Mouse (Mus musculus) ES-E14 (cell line): ENCODE data around the gene Nop2. TPM values are rescaled to one million over a fixed set of nuclear protein-coding genes. Genes with fewer than 3 reads are reported as not detected.

ENCODE experiments used
- DNase-seq: peaks from one replicate; pipeline ENCODE4 v3.0.0-alpha.2; 2013; ENCODE audit warnings: low read depth, low spot score
- H3K27ac ChIP-seq: 2 replicates; pipeline ENCODE4 v1.5.1; 2012; ENCODE audit warnings: low read depth, mild to moderate bottlenecking, low read length, moderate library complexity, mixed read lengths; ENCODE audit not compliant: poor library complexity, insufficient read depth, severe bottlenecking
- H3K36me3 ChIP-seq: 2 replicates; pipeline ENCODE4 v1.6.1; 2012; ENCODE audit warnings: mild to moderate bottlenecking, low read length, moderate library complexity, mixed read lengths; ENCODE audit not compliant: control insufficient read depth, poor library complexity, insufficient read depth, severe bottlenecking
- H3K4me1 ChIP-seq, 2 experiments: fragments of 150-350 bp in 1 of 2; sonication (generic) in 1 of 2; 2 replicates each; pipeline ENCODE4 v1.6.1; 2012; ENCODE audit warnings: low read length in 2 of 2, mild to moderate bottlenecking in 1 of 2, mixed read lengths in 1 of 2; ENCODE audit not compliant: control insufficient read depth in 2 of 2, insufficient read depth in 2 of 2, poor library complexity in 1 of 2
- H3K4me3 ChIP-seq, 2 experiments: fragments of 150-350 bp in 1 of 2; sonication (generic) in 1 of 2; 2 replicates each; pipeline ENCODE4 v1.5.1; 2012; ENCODE audit warnings: low read length in 2 of 2, low read depth in 1 of 2, mild to moderate bottlenecking in 1 of 2, mixed read lengths in 1 of 2; ENCODE audit not compliant: insufficient read depth in 1 of 2, poor library complexity in 1 of 2, severe bottlenecking in 1 of 2
- H3K9ac ChIP-seq: 2 replicates; pipeline ENCODE4 v1.6.1; 2012; ENCODE audit warnings: low read depth, mild to moderate bottlenecking, low read length, mixed read lengths; ENCODE audit not compliant: poor library complexity, insufficient read depth, severe bottlenecking
- H3K9me3 ChIP-seq: fragments of 150-350 bp; sonication (generic); 2 replicates; pipeline ENCODE4 v1.6.1; 2012; ENCODE audit warnings: low read depth, mild to moderate bottlenecking, low read length; ENCODE audit not compliant: control insufficient read depth, insufficient read depth
- CHD2 ChIP-seq: IDR thresholded peaks from 2 replicates; pipeline ENCODE4 v1.6.1; 2014; ENCODE audit warnings: mild to moderate bottlenecking, low read depth, low read length, inconsistent platforms
- HCFC1 ChIP-seq: IDR thresholded peaks from 2 replicates; pipeline ENCODE4 v1.6.1; 2012; ENCODE audit warnings: low read length, inconsistent platforms, borderline replicate concordance; ENCODE audit not compliant: insufficient read depth
- MAFK ChIP-seq: IDR thresholded peaks from 2 replicates; pipeline ENCODE4 v1.6.1; 2014; ENCODE audit warnings: mild to moderate bottlenecking, low read depth, low read length, inconsistent platforms; ENCODE audit not compliant: insufficient read depth
- ZC3H11A ChIP-seq: IDR thresholded peaks from 2 replicates; pipeline ENCODE4 v1.6.1; 2012; ENCODE audit warnings: low read depth, mild to moderate bottlenecking, inconsistent platforms, low read length, borderline replicate concordance
- ZNF384 ChIP-seq: IDR thresholded peaks from 2 replicates; pipeline ENCODE4 v1.6.1; 2012; ENCODE audit warnings: low read depth, low read length, inconsistent platforms
- in situ Hi-C, 2 experiments: fragments of 600-800 bp; cut with MboI; formaldehyde crosslinking; loops; one replicate each; pipeline ENCODE4 v1.15.1; 2025; ENCODE audit warnings: low sequenced_read_pairs in 2 of 2, inconsistent platforms in 1 of 2; ENCODE audit not compliant: unreplicated experiment in 2 of 2
- total RNA-seq: library from RNA; depleted of rRNA; stranded (reverse); fragments of 300-350 nt; gene quantifications from 2 replicates; pipeline ENCODE4 v1.2.3, GENCODE M21; 2012

Gene Nop2
- total RNA-seq, 1 experiment: 174 TPM

DNA sequence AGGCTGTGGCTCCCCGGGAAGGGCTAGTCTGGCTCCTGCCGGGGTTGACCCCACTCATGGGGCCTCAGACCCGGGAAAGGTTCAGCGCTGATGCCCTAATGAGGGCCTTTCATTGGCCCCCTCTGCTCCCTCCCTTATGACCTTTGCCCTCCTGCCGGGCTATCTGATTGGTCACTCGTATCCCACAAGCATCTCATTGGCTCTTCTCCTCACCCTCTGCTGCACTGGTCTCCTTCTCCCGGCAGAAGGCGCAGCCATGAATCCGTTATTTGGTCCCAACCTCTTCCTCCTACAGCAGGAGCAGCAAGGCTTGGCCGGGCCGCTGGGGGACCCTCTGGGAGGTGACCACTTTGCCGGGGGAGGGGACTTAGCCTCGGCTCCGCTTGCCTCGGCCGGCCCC is 13.3 kb downstream of the Nop2 start, which contains the start of gene Iffo1:
Gene Iffo1, plus strand, starts transcription at position 241 of the 400 bp plus-strand sequence.
- Histone ChIP-seq H3K9ac (peak within 1 kb of the TSS; percentile 78), H3K4me1 (peaks cover 4 to 21% of the 10 kb centered on the region in 2 experiments; a peak in 2 of 4 replicates), H3K4me3 (peak within 1 kb of the TSS; percentile 78 to 83), H3K27ac (peak within 1 kb of the TSS; percentile 32; the same call in 1 of the 2 replicates), H3K9me3 (no peaks in the 10 kb centered on the region), H3K36me3 (peaks cover 35% of the 10 kb centered on the region)
- DNase-seq: peak; percentile 91
- TF ChIP-seq MAFK: no peak
- TF ChIP-seq HCFC1: no peak
- TF ChIP-seq CHD2: peak; percentile 92
- no peak for TF ChIP-seq ZC3H11A
- no peak for TF ChIP-seq ZNF384
- in situ Hi-C loops: no loop called here

GRCm38 (mm10) chr6:125145479-125145951 is 13.8 kb downstream of the Nop2 start:
- peak overlapping the region; percentile 78 to 83 for H3K4me3 ChIP-seq
- peak overlapping the region; percentile 78 for H3K9ac ChIP-seq
- H3K27ac ChIP-seq: no peak overlapping the region; the same call in 1 of the 2 replicates
- in situ Hi-C loops: no loop called here
- no peak for TF ChIP-seq ZC3H11A
- TF ChIP-seq MAFK: no peak
- TF ChIP-seq HCFC1: no peak
- no peak for TF ChIP-seq ZNF384
- no peak for TF ChIP-seq CHD2
- peaks cover 4 to 19% of the 10 kb centered on the region in 2 experiments; a peak in 2 of 4 replicates for H3K4me1 ChIP-seq
- peaks cover 30% of the 10 kb centered on the region for H3K36me3 ChIP-seq
- no peak for DNase-seq
- no peaks in the 10 kb centered on the region for H3K9me3 ChIP-seq

GRCm38 (mm10) chr6:125146148-125146547 is 14.4 kb downstream of the Nop2 start:
- TF ChIP-seq MAFK (no peak), ZC3H11A (no peak), HCFC1 (no peak), ZNF384 (no peak), CHD2 (no peak)
- Histone ChIP-seq H3K9ac (no peak overlapping the region), H3K36me3 (peaks cover 24% of the 10 kb centered on the region), H3K4me3 (peak overlapping the region; percentile 10 to 83; a peak in 2 of 4 replicates), H3K4me1 (peaks cover 4 to 20% of the 10 kb centered on the region in 2 experiments; a peak in 2 of 4 replicates), H3K27ac (no peak overlapping the region), H3K9me3 (no peaks in the 10 kb centered on the region)
- in situ Hi-C loops: no loop called here
- DNase-seq: no peak

- in situ Hi-C loops: no loop called here
- Histone ChIP-seq H3K9me3 (no peaks in the 10 kb centered on the region), H3K36me3 (peaks cover 17% of the 10 kb centered on the region), H3K4me1 (peaks cover 4 to 25% of the 10 kb centered on the region in 2 experiments; a peak in 2 of 4 replicates), H3K4me3 (no peak overlapping the region), H3K27ac (no peak overlapping the region), H3K9ac (no peak overlapping the region)
- no peak for DNase-seq
- no peak for TF ChIP-seq HCFC1
- no peak for TF ChIP-seq MAFK
- no peak for TF ChIP-seq CHD2
- TF ChIP-seq ZC3H11A: no peak
Measured at GRCm38 (mm10) chr6:125146797-125147196, 15.1 kb downstream of the Nop2 start.

GRCm38 (mm10) chr6:125147329-125147728 is 15.6 kb downstream of the Nop2 start:
- TF ChIP-seq HCFC1: no peak
- no peak for TF ChIP-seq CHD2
- no peak for TF ChIP-seq ZNF384
- TF ChIP-seq ZC3H11A: no peak
- no peak for TF ChIP-seq MAFK
- peaks cover 12% of the 10 kb centered on the region for H3K36me3 ChIP-seq
- H3K27ac ChIP-seq: no peak overlapping the region
- H3K4me3 ChIP-seq: no peak overlapping the region
- no peak overlapping the region; the same call in 1 of the 2 replicates for H3K9ac ChIP-seq
- in situ Hi-C loops: no loop called here
- no peaks in the 10 kb centered on the region for H3K9me3 ChIP-seq
- peaks cover 4 to 26% of the 10 kb centered on the region in 2 experiments; a peak in 2 of 4 replicates for H3K4me1 ChIP-seq
- DNase-seq: no peak
